Mouse (Mus musculus): ENCODE measurements around the gene Olfr211.
"Not testable (repeated sequence)": the region's sequence is repeated elsewhere in the genome, so short reads cannot be mapped to it uniquely, and the experiment has no call there.

The Olfr211 gene

GRCm38 (mm10) chr6:116488791-116489190 lies at the start of gene Olfr211:
Gene Olfr211 (plus strand): TSS chr6:116489091.
- no peak for DNase-seq (ENCODE audit: low spot score)

DNA sequence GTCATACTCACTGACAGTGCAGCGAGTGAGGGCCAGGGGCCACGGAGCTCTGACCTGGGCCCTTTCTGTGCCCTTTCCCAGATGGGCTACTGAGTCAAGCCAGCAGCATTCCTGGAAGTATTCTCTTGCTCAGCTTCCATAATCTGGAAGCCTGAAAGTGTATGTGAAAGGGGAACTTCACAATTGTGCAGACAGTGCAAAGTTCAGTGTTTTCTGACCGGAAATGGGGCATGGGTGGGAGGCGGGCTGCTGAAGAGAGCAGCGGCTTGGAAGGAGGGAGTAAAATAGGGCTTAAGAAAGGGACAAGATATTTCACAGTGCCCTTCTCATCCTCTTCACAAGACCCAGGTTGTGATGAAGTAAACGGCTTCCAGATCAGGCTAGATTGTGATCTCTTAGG lies 49.4 kb upstream of the Olfr211 start:
- DNase-seq (ENCODE audit: low spot score): no peak

- no peak for DNase-seq (ENCODE audit: low spot score)
Observed at GRCm38 (mm10) chr6:116440447-116440846, 48.4 kb upstream of the Olfr211 start.

- DNase-seq (ENCODE audit: low spot score): no peak
Observed at GRCm38 (mm10) chr6:116440849-116441248, 48.0 kb upstream of the Olfr211 start.

- DNase-seq (ENCODE audit: low spot score): no peak
Observed at GRCm38 (mm10) chr6:116455781-116456180, 33.1 kb upstream of the Olfr211 start.

- no peak for DNase-seq (ENCODE audit: low spot score)
Observed at GRCm38 (mm10) chr6:116456482-116456881, 32.4 kb upstream of the Olfr211 start.

- DNase-seq (ENCODE audit: low spot score): no peak
Observed at GRCm38 (mm10) chr6:116458728-116459127, 30.2 kb upstream of the Olfr211 start.

DNA sequence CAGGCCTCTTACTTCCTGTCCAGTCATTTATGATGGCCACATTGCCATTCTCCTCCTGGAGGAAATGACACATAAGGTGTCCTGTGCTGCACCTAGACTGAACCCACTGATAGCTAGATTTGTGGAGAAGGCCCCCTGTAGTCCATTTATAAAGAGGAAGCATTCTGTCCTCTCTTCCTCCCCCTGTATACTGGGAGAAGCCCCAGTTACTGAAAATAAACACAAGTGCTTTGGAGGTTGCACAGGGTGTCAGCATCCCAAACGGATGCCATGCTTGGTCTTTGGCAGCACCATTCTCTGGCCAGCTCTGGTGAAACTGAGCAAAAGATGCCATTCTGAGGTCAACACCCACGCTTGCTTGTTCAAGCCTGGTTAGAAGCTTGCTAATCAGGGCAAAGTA lies 29.7 kb upstream of the Olfr211 start:
- no peak for DNase-seq (ENCODE audit: low spot score)

DNA sequence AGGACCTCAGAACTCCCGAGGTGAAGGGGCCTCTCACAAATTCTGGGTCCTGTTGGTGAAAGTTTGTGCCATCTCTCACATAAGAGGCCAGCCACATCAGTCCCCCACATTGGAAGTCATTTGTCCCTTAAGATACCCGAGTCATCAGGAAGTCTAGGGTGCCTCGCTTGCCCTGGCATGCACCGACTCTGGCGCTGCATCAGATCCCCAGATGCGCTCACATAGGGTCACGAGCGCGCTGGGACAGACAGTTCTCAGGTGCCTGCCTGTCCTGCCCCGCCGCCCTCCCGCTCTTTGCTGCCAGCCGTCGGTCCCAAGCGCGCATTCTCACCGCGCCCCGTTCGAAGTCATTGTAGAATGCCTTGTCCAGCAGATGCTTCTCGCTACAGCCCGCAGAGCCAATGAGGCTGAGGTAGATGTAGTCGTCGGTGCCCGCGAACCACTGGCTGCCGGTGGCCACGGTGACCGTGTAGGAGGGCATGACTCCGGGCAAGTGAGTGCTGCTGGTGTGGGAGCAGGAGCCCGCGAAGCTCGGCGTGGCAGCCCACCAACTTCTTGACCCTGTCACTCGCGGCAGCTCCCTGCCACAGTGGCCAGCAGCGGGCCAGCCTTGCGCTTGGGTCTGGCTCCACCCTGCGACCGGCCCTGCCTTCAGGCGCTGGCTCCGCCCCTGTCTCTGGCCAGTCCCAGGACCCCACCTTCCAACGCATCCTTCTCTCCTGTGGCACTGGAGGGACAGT lies 28.2 kb upstream of the Olfr211 start, which contains the start of gene Alox5:
Gene Alox5, minus strand, starts transcription at position 635 of the 740 bp plus-strand sequence.
- DNase-seq (ENCODE audit: low spot score): peak; percentile 9

DNA sequence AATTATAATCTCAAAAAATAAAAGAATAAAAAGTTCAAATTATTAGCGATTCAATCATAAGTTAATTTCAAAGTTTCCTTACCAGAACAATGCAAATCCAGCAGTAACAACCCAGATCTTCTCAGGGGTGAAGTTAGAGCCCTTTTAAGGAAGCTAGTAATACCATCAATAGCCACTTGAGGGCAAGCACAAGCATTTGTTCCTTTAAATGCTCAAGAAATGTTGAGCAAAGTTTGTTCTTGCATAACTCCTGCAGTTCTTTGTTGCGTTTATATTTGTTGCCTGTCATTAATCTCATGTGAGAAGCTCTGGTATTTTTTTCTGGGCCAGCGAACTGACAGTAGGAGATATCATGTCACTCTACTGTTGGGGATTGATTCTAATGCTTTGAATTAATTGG lies 20.8 kb upstream of the Olfr211 start:
- no peak for DNase-seq (ENCODE audit: low spot score)

GRCm38 (mm10) chr6:116485081-116485480 lies 3.8 kb upstream of the Olfr211 start:
- no peak for DNase-seq (ENCODE audit: low spot score)

GRCm38 (mm10) chr6:116486833-116487232 lies 2.1 kb upstream of the Olfr211 start:
- DNase-seq (ENCODE audit: low spot score): no peak

- no peak for DNase-seq (ENCODE audit: low spot score)
Observed at GRCm38 (mm10) chr6:116493742-116494141, 4.9 kb downstream of the Olfr211 start.

GRCm38 (mm10) chr6:116495960-116496359 lies 7.1 kb downstream of the Olfr211 start:
- DNase-seq (ENCODE audit: low spot score): no peak

DNA sequence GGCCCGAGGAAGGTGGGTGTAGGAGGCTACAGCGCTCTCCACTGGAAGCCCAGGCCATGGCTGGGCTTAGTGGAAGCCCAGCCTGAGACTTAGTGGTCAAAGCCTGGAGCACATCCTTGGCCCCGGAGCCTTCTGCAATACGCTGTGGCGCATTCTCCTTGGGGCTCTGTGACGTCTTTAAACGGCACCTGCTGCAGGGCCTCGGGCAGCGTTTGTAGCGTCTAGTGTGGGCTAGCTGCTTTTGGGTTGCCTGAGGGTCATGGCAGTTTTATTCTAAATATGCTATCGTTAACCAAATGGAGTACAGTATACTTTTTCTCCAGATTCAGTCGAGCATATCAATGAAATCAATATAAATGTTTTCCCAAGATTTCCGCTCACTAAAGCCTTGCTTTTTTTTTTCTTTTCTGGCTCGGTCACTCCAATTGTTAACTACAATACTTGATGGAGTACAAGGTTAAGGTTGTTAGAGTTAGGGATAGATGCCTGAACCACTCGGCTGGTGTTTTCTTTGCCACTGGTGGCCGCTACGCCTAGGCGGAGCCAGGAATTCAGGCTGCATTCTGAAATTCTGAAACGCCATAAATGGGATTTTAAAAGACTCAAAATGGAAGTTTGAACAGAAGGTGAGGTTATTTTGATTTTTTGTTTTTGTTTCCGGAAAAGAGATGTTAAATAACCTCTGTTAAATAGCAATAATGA lies 17.6 kb downstream of the Olfr211 start, which contains the start of gene Olfr212:
Gene Olfr212, plus strand, starts transcription at position 215 of the 702 bp plus-strand sequence.
- DNase-seq (ENCODE audit: low spot score): not testable (repeated sequence)

DNA sequence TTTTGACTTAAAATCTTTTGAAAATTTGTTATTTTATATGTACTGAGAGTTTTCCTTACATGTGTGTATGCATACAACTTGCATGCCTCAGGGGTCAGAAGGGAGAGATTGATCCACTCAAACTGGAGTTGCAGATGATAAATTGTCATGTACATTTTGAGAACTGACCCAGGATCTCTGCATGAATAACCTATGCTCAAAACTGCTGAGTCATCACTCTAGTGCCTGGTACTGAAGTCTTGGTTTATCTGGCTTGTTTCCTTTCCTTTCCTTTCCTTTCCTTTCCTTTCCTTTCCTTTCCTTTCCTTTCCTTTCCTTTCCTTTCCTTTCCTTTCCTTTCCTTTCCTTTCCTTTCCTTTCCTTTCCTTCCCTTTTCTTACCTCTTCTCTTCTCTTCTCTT lies 25.9 kb downstream of the Olfr211 start:
- no peak for DNase-seq (ENCODE audit: low spot score)

DNA sequence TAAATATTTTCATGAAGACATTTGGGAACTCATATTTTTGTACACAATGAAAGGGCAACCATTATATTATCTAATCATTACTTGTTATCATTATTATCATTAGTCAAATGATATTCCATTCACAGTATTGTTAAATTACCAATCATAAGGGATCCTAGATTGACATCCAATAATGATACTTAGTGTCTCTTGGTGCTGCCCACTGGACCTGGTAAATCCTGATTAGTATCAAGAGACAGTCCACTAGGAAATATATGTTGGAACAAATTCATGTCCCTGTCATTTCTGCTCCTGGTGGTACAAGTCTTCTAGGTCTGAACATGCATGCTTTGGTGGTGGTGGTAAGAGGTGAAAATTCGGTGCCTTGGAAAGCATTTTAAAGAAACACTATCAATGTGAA lies 49.3 kb downstream of the Olfr211 start, which contains the start of gene Olfr213:
Gene Olfr213, plus strand, starts transcription at position 301 of the 400 bp plus-strand sequence.
- no peak for DNase-seq (ENCODE audit: low spot score)

- DNase-seq (ENCODE audit: low spot score): no peak
Observed at GRCm38 (mm10) chr6:116542500-116542899, 53.6 kb downstream of the Olfr211 start.

All from urinary bladder, postnatal 14 days (tissue).